Mouse (Mus musculus) forebrain, embryonic 13.5 days (tissue): ENCODE data around the gene Foxb2. TPM values are rescaled to one million over a fixed set of nuclear protein-coding genes. Genes with fewer than 3 reads are reported as not detected.
A peak's percentile ranks its signal among the peaks of the same experiment; 100 is the strongest.

Experiments used
- ATAC-seq: fragments of 200-750 bp; cut with Nextera tagmentation; 2 replicates; pipeline ENCODE4 v1.8.0; 2017
- H3K27ac ChIP-seq: fragments of 300-500 bp; sonication (generic); 2 replicates; pipeline ENCODE4 v1.5.1; 2015; ENCODE audit warnings: inconsistent platforms, mild to moderate bottlenecking, moderate library complexity
- H3K27me3 ChIP-seq: fragments of 300-500 bp; sonication (generic); 2 replicates; pipeline ENCODE4 v1.6.1; 2015; ENCODE audit warnings: mild to moderate bottlenecking, inconsistent platforms
- H3K36me3 ChIP-seq: fragments of 300-500 bp; sonication (generic); 2 replicates; pipeline ENCODE4 v1.6.1; 2015; ENCODE audit warnings: mild to moderate bottlenecking, inconsistent platforms; ENCODE audit not compliant: poor library complexity, severe bottlenecking
- H3K4me1 ChIP-seq: fragments of 300-500 bp; sonication (generic); 2 replicates; pipeline ENCODE4 v1.6.1; 2015; ENCODE audit warnings: inconsistent platforms
- H3K4me2 ChIP-seq: fragments of 300-500 bp; sonication (generic); 2 replicates; pipeline ENCODE4 v1.6.1; 2015; ENCODE audit warnings: inconsistent platforms, mild to moderate bottlenecking, moderate library complexity
- H3K4me3 ChIP-seq: fragments of 300-500 bp; sonication (generic); 2 replicates; pipeline ENCODE4 v1.5.1; 2015; ENCODE audit warnings: mild to moderate bottlenecking, inconsistent platforms
- H3K9ac ChIP-seq: fragments of 300-500 bp; sonication (generic); 2 replicates; pipeline ENCODE4 v1.6.1; 2015; ENCODE audit warnings: mild to moderate bottlenecking, inconsistent platforms
- H3K9me3 ChIP-seq: fragments of 300-500 bp; sonication (generic); replicated peaks from 2 replicates; pipeline ENCODE4 v1.6.1; 2016; ENCODE audit warnings: inconsistent platforms
- WGBS: fragments of 180-500 bp; shearing (Covaris S2); methylation state at CpG from one replicate; pipeline ENCODE4 v1.1.7; 2015; 5-methylcytosine and 5-hydroxymethylcytosine counted together
- polyA plus RNA-seq: library from polyadenylated mRNA; unstranded; fragments of >200 nt; fragmentation: Nextera tagmentation; extraction: Ambion mirVana; gene quantifications from 2 replicates; pipeline ENCODE4 v1.2.1, GENCODE M21; 2015

Foxb2 gene
- 0.14 and 0.39 TPM in 2 replicates for polyA plus RNA-seq

- Histone ChIP-seq H3K27ac (no peak within 1 kb of the TSS), H3K4me2 (peak within 1 kb of the TSS; percentile 82), H3K36me3 (no peaks in the 10 kb centered on the region), H3K9ac (peak within 1 kb of the TSS; percentile 54), H3K4me3 (peak within 1 kb of the TSS; percentile 50), H3K4me1 (peaks cover 71% of the 10 kb centered on the region), H3K9me3 (no peaks in the 10 kb centered on the region), H3K27me3 (peaks cover 100% of the 10 kb centered on the region)
- whole genome bisulfite sequencing, result 2% methylated on average over 40 of the region's 40 CpGs
- ATAC-seq, result peak; percentile 22
Observed at GRCm38 (mm10) chr19:16873221-16873861, at the start of gene Foxb2. Foxb2 (minus strand) TSS chr19:16873805.

GRCm38 (mm10) chr19:16911507-16911906, 37.9 kb upstream of the Foxb2 start:
- H3K4me1 ChIP-seq, result peaks cover 10% of the 10 kb centered on the region
- WGBS, result 56% methylated on average over 5 of the region's 5 CpGs
- no peaks in the 10 kb centered on the region for H3K27me3 ChIP-seq
- no peak overlapping the region for H3K27ac ChIP-seq
- no peaks in the 10 kb centered on the region for H3K36me3 ChIP-seq
- H3K9ac ChIP-seq, result no peak overlapping the region
- ATAC-seq, result peak; percentile 75; the same call in 1 of the 2 replicates
- H3K9me3 ChIP-seq, result 0 out of 2 replicates have a peak, but pooled peaks cover 3% of the 10 kb centered on the region
- H3K4me2 ChIP-seq, result no peak overlapping the region
- H3K4me3 ChIP-seq, result no peak overlapping the region

DNA sequence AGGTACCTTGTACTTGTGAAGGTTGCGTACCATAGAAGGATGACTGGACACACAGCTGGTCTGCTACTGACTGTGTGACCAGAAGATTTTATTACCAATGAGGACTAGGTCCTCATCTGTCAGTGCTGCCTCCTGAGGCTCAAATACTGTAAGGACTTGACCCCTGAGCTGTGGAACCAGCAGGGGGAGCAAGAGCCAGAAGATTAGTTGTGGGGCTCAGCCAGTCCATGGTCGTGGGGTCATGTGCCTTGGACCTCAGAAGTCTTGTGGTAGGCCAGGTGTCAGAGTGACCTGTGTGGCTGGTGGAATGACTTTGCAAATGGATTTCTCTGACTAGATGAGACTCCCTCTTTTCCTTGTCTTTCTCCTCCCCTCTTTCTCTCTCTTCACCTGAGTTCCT, 29.5 kb upstream of the Foxb2 start:
- Histone ChIP-seq H3K36me3 (no peaks in the 10 kb centered on the region), H3K9ac (no peak overlapping the region), H3K9me3 (no peaks in the 10 kb centered on the region), H3K4me2 (no peak overlapping the region), H3K4me1 (no peaks in the 10 kb centered on the region), H3K27ac (no peak overlapping the region), H3K4me3 (no peak overlapping the region), H3K27me3 (no peaks in the 10 kb centered on the region)
- ATAC-seq, result no peak
- 79% methylated on average over 2 of the region's 2 CpGs for WGBS

DNA sequence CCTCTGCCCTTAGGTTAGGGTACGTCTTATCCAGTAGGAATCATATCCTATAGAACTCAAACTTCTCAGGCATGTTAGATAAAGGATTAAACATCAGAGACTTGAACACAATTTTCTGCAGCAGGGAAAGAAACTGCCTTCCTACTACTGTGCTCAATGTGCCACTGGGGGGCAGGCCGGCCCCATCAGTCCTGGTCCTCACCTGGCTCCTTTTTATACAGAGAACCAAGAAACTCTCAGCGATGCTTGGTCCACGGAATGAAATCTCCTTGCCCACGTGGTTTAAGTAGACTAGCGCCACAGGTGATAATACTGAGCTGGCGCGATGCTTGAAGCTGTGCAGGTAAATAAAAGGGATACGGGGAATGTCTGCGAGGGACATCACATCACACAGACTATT, 26.1 kb upstream of the Foxb2 start:
- Histone ChIP-seq H3K4me2 (no peak overlapping the region), H3K36me3 (no peaks in the 10 kb centered on the region), H3K27ac (no peak overlapping the region), H3K9me3 (no peaks in the 10 kb centered on the region), H3K4me3 (no peak overlapping the region), H3K4me1 (no peaks in the 10 kb centered on the region), H3K9ac (no peak overlapping the region), H3K27me3 (no peaks in the 10 kb centered on the region)
- no peak for ATAC-seq
- 57% methylated on average over 10 of the region's 10 CpGs for WGBS

- Histone ChIP-seq H3K4me3 (no peak overlapping the region), H3K4me1 (no peaks in the 10 kb centered on the region), H3K27me3 (no peaks in the 10 kb centered on the region), H3K27ac (no peak overlapping the region), H3K36me3 (no peaks in the 10 kb centered on the region), H3K9me3 (no peaks in the 10 kb centered on the region), H3K9ac (no peak overlapping the region), H3K4me2 (no peak overlapping the region)
- WGBS, result 92% methylated on average over 5 of the region's 5 CpGs
- ATAC-seq, result no peak
Observed at GRCm38 (mm10) chr19:16898576-16898975, 25.0 kb upstream of the Foxb2 start.

- Histone ChIP-seq H3K4me3 (peak overlapping the region; percentile 12), H3K27me3 (peaks cover 87% of the 10 kb centered on the region), H3K9ac (no peak overlapping the region), H3K9me3 (no peaks in the 10 kb centered on the region), H3K4me2 (peak overlapping the region; percentile 40), H3K4me1 (peaks cover 65% of the 10 kb centered on the region), H3K27ac (no peak overlapping the region), H3K36me3 (no peaks in the 10 kb centered on the region)
- WGBS, result under 1% methylated on average over 17 of the region's 17 CpGs
- no peak for ATAC-seq
Observed at GRCm38 (mm10) chr19:16876458-16876770, 2.8 kb upstream of the Foxb2 start.

DNA sequence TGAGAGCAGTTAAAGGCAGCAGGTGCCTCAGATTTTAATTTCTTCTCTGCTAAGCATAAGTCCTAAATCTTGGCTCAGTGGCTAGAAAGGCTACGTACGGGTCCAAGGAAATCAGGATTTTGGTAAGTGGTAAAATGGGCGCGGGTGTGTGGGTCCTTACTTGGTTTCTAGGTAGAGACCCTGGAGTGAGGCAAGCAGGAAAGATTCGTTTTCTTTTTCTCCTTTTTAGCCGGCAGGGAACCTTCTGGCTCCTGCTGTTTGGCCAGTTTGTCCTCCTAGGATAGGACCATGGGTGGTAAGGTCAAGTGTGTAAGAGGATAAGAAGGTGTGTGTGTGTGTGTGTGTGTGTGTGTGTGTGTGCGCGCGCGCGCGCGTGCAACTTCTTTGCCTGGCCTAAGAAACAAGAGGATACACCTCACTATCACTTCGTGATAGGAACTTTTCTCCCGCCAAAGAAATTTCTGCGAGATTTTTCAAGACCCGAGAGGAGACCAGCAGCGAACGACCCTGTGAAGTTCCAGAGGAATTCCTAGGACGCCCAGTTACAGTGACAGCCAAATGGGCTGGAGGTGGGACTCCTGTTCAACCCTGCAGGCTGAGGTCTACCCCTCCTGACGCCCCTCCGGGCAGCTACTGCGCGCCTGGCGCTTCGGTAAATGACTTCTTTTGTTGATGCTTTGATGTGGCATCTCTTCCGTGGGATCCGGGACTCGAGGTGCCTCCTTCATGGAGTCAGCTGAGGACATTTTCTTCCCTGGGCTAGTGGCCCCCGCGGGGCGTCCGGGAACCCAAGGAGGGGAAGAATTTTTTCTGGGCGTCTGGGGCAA, 2.2 kb upstream of the Foxb2 start:
- H3K9ac ChIP-seq, result no peak overlapping the region
- H3K9me3 ChIP-seq, result no peaks in the 10 kb centered on the region
- ATAC-seq, result no peak
- H3K4me3 ChIP-seq, result peak overlapping the region; percentile 12
- H3K4me2 ChIP-seq, result peak overlapping the region; percentile 40
- H3K36me3 ChIP-seq, result no peaks in the 10 kb centered on the region
- no peak overlapping the region for H3K27ac ChIP-seq
- H3K4me1 ChIP-seq, result peaks cover 70% of the 10 kb centered on the region
- WGBS, result under 1% methylated on average over 34 of the region's 34 CpGs
- peaks cover 91% of the 10 kb centered on the region for H3K27me3 ChIP-seq

- Histone ChIP-seq H3K27ac (no peak overlapping the region), H3K4me1 (peaks cover 66% of the 10 kb centered on the region), H3K27me3 (peaks cover 93% of the 10 kb centered on the region), H3K9ac (no peak overlapping the region), H3K36me3 (no peaks in the 10 kb centered on the region), H3K9me3 (no peaks in the 10 kb centered on the region), H3K4me3 (no peak overlapping the region), H3K4me2 (peak overlapping the region; percentile 82; the same call in 1 of the 2 replicates)
- WGBS, result 1% methylated on average over 14 of the region's 14 CpGs
- ATAC-seq, result no peak
Observed at GRCm38 (mm10) chr19:16874991-16875540, 1.5 kb upstream of the Foxb2 start.

DNA sequence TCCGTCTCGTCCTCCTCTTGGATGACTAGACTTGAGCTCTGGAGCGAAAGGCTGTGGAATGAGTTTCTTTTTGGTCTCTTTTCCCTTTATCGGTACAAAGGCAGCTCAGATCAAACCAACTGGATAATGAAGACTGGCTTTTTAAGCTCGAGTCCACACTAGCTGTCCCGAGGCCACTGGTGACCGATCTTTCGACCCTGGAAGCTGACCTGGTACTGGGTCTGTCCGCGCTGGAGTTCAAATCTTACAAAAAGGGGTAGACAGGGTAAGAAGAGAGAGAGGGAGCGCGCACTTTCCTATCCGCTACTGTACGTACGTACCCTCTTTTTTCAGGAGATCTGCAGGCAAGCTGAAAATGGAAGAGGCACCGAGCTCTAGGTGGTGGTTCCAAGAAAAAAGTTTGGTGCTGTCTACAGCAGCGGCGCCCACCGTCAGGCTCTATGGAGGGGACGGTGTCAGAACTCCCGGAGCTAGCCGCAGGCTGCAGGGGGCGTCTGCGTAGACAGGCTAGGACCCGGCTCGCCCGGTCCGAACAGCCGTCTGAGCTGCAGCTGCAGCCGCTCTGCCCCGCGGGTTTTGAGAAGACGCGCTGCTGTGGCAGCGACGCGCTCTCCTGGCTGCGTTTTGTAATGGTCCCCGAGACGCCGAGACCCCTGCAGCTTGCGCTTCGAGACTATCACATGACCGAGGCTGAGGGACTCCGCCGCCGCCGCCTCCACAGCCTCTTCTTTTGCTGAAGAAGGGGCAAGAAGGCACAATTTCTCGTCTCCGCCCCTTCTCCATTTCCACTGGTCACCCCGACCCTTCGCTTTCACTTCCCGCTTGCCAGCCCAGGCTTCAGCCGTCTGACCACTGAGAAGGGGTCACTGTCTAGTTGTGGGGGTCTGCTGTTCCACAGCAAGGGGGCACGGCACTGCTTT, 597 bp upstream of the Foxb2 start:
- Histone ChIP-seq H3K9me3 (no peaks in the 10 kb centered on the region), H3K9ac (no peak overlapping the region), H3K36me3 (no peaks in the 10 kb centered on the region), H3K4me1 (peaks cover 64% of the 10 kb centered on the region), H3K4me3 (peak overlapping the region; percentile 50), H3K27me3 (peaks cover 100% of the 10 kb centered on the region), H3K4me2 (peak overlapping the region; percentile 82), H3K27ac (no peak overlapping the region)
- under 1% methylated on average over 55 of the region's 55 CpGs for WGBS
- ATAC-seq, result no peak; the same call in 1 of the 2 replicates

DNA sequence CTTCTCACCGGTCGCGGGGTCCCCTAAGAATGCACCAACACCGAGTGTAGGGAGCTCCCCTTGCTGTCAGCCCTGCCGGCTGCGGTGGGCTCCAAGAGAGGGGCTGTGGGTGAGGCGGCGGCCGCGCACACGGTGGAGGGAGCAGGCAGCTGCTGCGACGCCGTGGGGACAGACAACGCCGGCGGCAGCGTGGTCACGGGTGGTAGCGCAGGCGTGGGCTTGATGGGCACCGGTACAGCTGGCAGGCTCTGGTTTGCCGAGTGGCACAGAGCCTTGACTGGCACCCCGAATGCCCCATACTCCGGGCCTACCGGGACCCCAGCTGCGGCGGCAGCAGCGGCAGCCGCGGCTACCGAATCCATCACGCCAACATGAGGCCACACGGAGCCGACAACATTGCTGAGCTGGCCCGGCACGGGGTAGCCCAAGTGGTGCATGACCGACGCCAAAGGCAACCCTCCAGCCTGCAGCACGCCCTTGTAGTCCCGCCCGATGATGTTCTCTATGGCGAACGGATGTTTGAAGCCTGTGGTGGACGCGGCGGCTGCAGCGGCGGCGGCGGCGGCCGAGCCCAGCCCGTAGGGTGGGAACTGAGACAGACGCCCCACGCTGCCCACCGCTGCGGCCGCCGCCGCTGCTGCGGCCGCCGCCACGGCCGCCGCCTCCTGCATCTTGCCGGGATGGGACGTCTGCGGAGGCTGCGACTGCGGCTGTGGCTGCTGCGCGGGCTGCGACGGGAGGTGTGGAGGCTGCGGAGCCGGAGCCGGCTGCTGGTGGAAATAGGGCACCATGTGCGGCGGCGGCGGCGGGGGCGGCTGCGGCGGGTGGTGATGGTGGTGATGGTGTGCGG, 1.0 kb downstream of the Foxb2 start:
- Histone ChIP-seq H3K4me3 (peak overlapping the region; percentile 50), H3K9ac (peak overlapping the region; percentile 54), H3K4me2 (peak overlapping the region; percentile 82), H3K4me1 (peaks cover 74% of the 10 kb centered on the region), H3K27me3 (peaks cover 100% of the 10 kb centered on the region), H3K27ac (no peak overlapping the region), H3K9me3 (no peaks in the 10 kb centered on the region), H3K36me3 (no peaks in the 10 kb centered on the region)
- ATAC-seq, result peak; percentile 44
- under 1% methylated on average over 75 of the region's 88 CpGs for WGBS

DNA sequence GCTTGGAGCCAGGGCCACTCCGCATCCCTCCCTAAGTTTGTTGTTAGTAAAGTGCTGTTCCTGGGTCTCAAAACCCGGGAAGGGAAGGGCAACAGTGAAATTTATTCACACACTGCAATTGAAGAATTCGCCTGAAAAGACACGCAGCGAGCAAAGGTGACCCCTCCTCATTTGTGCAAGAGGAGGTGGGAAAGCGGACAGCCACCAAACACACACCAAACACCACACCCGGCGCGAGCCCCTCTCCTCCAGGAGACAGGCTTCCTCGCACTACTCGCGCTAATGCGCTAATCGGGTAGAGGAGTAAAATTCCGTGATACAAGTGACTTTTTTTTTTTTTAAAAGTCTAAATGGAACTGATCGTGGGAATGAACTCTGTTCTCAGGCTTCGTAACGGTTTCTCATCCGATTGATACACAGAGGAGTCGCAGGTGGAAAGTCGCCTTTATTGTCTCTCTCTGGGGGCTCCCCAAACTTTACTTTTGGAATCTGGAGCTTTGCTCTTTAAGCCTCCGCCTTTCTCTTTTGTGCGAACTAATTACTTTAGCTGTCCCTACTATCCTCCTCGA, 2.3 kb downstream of the Foxb2 start:
- Histone ChIP-seq H3K27me3 (peaks cover 94% of the 10 kb centered on the region), H3K36me3 (no peaks in the 10 kb centered on the region), H3K27ac (no peak overlapping the region), H3K9ac (no peak overlapping the region), H3K4me1 (peaks cover 66% of the 10 kb centered on the region), H3K4me3 (peak overlapping the region; percentile 3; the same call in 1 of the 2 replicates), H3K9me3 (no peaks in the 10 kb centered on the region), H3K4me2 (peak overlapping the region; percentile 22)
- ATAC-seq, result no peak
- WGBS, result under 1% methylated on average over 24 of the region's 24 CpGs
